Mouse (Mus musculus): ENCODE measurements around the gene Tuba3a. TPM values are rescaled to one million over a fixed set of nuclear protein-coding genes. Genes with fewer than 3 reads are reported as not detected.

Gene Tuba3a
- 0.14 TPM in 1 of 2 replicates, not detected in the other for polyA plus RNA-seq (2012; rRNA removed; ENCODE audit: low replicate concordance)

GRCm38 (mm10) chr6:125285890-125286289, at the start of gene Tuba3a:
Tuba3a (minus strand) TSS chr6:125286042.

GRCm38 (mm10) chr6:125320323-125320722, 34.5 kb upstream of the Tuba3a start, which contains the start of gene Scnn1a:
Scnn1a (plus strand) TSS chr6:125320659.

GRCm38 (mm10) chr6:125313546-125314230, 27.8 kb upstream of the Tuba3a start, which contains the start of gene Ltbr:
Ltbr (minus strand) TSS chr6:125313885.

GRCm38 (mm10) chr6:125236782-125237181, 49.1 kb downstream of the Tuba3a start, which contains the start of gene Cd27:
Cd27 (minus strand) TSS chr6:125237010.

GRCm38 (mm10) chr6:125231117-125232044, 54.5 kb downstream of the Tuba3a start, which contains the start of gene Tapbpl:
Tapbpl (minus strand) TSS chr6:125231860.

Other genes with a start within 250 kb of the Tuba3a start
- gene Ing4, start 246.3 kb downstream of the Tuba3a start, polyA plus RNA-seq (2012; rRNA removed; ENCODE audit: low replicate concordance), result 37.4 and 67.5 TPM in 2 replicates
- gene Acrbp, start 236.4 kb downstream of the Tuba3a start, polyA plus RNA-seq (2012; rRNA removed; ENCODE audit: low replicate concordance), result 29.9 and 38.8 TPM in 2 replicates
- gene Lpar5, start 218.1 kb downstream of the Tuba3a start, polyA plus RNA-seq (2012; rRNA removed; ENCODE audit: low replicate concordance), result 26.4 and 31.1 TPM in 2 replicates
- gene Chd4, start 190.1 kb downstream of the Tuba3a start, polyA plus RNA-seq (2012; rRNA removed; ENCODE audit: low replicate concordance), result 30.4 and 134 TPM in 2 replicates
- gene Nop2, start 154.1 kb downstream of the Tuba3a start, polyA plus RNA-seq (2012; rRNA removed; ENCODE audit: low replicate concordance), result 15.3 and 15.5 TPM in 2 replicates
- gene Iffo1, start 140.8 kb downstream of the Tuba3a start, polyA plus RNA-seq (2012; rRNA removed; ENCODE audit: low replicate concordance), result 32.1 and 52.1 TPM in 2 replicates
- 3,410 and 6,480 TPM in 2 replicates for gene Gapdh, start 119.6 kb downstream of the Tuba3a start, polyA plus RNA-seq (2012; rRNA removed; ENCODE audit: low replicate concordance)
- 39.1 and 40.1 TPM in 2 replicates for gene Ncapd2, start 94.3 kb downstream of the Tuba3a start, polyA plus RNA-seq (2012; rRNA removed; ENCODE audit: low replicate concordance)
- gene Mrpl51, start 94.2 kb downstream of the Tuba3a start, polyA plus RNA-seq (2012; rRNA removed; ENCODE audit: low replicate concordance), result 46.4 and 62.9 TPM in 2 replicates
- 28.7 and 36.3 TPM in 2 replicates for gene Vamp1, start 70.5 kb downstream of the Tuba3a start, polyA plus RNA-seq (2012; rRNA removed; ENCODE audit: low replicate concordance)
- 26.1 and 32.6 TPM in 2 replicates for gene Tapbpl, start 54.2 kb downstream of the Tuba3a start, polyA plus RNA-seq (2012; rRNA removed; ENCODE audit: low replicate concordance)
- 61.3 and 95.2 TPM in 2 replicates for gene Cd27, start 49.0 kb downstream of the Tuba3a start, polyA plus RNA-seq (2012; rRNA removed; ENCODE audit: low replicate concordance)
- 84.9 and 110 TPM in 2 replicates for gene Ltbr, start 27.8 kb upstream of the Tuba3a start, polyA plus RNA-seq (2012; rRNA removed; ENCODE audit: low replicate concordance)
- gene Scnn1a, start 34.6 kb upstream of the Tuba3a start, polyA plus RNA-seq (2012; rRNA removed; ENCODE audit: low replicate concordance), result 14.9 and 18.5 TPM in 2 replicates
- 184 and 196 TPM in 2 replicates for gene Tnfrsf1a, start 63.3 kb upstream of the Tuba3a start, polyA plus RNA-seq (2012; rRNA removed; ENCODE audit: low replicate concordance)
- gene Plekhg6, start 94.8 kb upstream of the Tuba3a start, polyA plus RNA-seq (2012; rRNA removed; ENCODE audit: low replicate concordance), result 4.0 and 4.1 TPM in 2 replicates
- 156 and 277 TPM in 2 replicates for gene Cd9, start 208.7 kb upstream of the Tuba3a start, polyA plus RNA-seq (2012; rRNA removed; ENCODE audit: low replicate concordance)

All from mammary gland, adult 2 months (tissue).